Mouse (Mus musculus) megakaryocyte progenitor cell, adult 5-6 weeks (primary cell): ENCODE data around the gene Suds3. TPM values are rescaled to one million over a fixed set of nuclear protein-coding genes. Genes with fewer than 3 reads are reported as not detected.

ENCODE experiments used
- ATAC-seq: replicated peaks from 2 replicates; pipeline ENCODE4 v1.8.0; 2016; ENCODE audit warnings: mild to moderate bottlenecking, moderate TSS enrichment, inconsistent platforms; ENCODE audit not compliant: poor library complexity
- total RNA-seq, 2 experiments: library from RNA; stranded (forward) in 1 of 2; stranded (reverse) in 1 of 2; fragments of 157-497, 149-512 nt in 1 of 2; fragments of 200-1000 nt in 1 of 2; gene quantifications; 2 replicates each; pipeline versions ENCODE4 v1.2.3 to v1.2.4; 2015 to 2017

The Suds3 gene
- total RNA-seq, 2 experiments from 2014 or later: 23.2 to 106 TPM

DNA sequence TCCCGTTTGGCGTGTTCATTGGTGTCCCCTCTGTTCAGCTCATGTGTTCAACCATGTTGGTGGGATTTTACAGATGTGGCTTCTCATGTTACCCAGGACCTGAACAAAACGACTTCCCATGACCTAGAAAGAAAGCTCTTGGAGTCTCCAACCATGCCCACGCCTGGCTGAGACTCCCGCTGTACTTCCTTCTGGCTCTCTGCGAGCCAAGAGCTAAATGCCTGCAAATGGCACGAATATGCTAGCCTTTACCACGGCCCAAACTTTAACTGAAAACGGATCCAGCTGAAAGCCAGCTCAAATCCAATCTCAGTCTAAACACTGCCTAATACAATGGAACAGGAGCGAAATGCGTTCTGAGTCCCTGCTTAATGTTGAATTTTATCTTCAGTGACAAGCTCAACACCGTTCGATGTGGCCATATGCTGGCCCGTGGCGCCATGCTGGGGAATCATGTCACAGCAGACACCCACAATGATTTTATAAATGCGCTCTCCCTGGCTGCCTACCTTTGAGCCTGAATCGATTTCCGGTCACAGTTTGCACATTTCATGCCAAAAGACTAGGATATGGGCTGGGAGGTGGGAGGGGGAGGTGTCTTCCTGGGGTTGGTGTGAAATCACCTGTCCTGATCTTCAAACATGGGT lies 55.3 kb downstream of the Suds3 start:
- no peak for ATAC-seq

DNA sequence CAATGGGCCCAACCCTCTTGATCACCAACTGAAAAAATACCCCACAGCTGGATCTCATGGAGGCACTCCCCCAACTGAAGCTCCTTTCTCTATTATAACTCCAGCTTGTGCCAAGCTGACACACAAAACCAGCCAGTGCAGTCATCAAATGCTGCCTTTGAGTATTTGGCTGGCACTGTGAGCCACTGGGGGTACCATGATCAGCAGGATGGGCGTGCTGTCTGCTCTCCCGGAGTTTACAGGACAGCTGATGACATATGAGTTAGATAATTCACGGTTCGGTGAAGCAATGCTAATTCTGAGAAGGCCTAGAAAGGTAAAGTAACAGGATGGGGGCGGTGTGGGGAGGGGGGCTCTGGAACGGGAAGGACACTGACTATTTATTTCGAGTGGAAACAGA lies 66.0 kb downstream of the Suds3 start:
- no peak for ATAC-seq

DNA sequence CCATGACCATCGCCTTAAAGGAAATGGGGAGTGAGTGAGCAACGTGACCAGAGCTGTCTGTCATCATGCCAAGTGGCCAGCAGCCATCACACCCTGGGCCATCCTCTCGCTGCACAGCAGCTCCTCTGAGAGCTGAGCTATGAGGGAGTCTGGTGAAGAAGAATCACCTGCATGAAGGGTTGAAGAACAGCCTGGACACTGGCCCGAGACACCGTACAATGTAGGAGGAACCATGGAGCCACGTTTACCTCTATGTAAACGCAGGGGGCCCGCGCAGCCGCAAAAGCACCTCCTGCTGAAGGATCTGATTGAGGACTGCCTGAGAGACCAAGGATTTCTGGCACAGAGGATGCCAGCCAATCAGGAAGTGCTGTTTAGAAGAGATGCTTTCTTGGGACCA lies 70.8 kb downstream of the Suds3 start:
- no peak for ATAC-seq

DNA sequence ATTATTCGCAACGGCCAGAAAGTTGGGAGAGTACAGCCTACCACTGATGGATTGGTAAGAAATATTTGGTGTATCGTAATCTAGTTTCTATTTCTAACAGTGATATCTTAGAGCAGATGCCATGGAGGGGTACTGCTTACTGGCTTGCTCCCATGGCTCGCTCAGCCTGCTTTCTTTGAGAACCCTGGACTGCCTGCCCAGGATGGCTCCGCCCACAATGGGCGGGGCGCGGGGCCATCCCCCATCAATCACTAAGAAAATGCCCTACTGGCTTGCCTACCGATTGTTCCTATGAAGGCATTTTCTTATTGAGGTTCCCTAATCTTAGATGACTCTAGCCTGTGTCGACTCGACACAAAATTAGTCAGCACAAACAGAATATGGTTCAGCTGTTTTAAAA lies 73.3 kb downstream of the Suds3 start:
- no peak for ATAC-seq

Other genes with a start within 250 kb of the Suds3 start
- gene Taok3, start 4.0 kb upstream of the Suds3 start, total RNA-seq (2015): 62.9 and 66.8 TPM in 2 replicates
- 43.6 and 57.8 TPM in 2 replicates for gene Taok3, start 4.0 kb upstream of the Suds3 start, total RNA-seq (2017)
- 286 and 347 TPM in 2 replicates for gene Pebp1, start 171.5 kb upstream of the Suds3 start, total RNA-seq (2015)
- 131 and 158 TPM in 2 replicates for gene Pebp1, start 171.5 kb upstream of the Suds3 start, total RNA-seq (2017)
- 0.49 and 1.7 TPM in 2 replicates for gene Vsig10, start 203.0 kb upstream of the Suds3 start, total RNA-seq (2015)
- gene Vsig10, start 203.0 kb upstream of the Suds3 start, total RNA-seq (2017): 0.83 and 2.4 TPM in 2 replicates
- 8.6 and 8.7 TPM in 2 replicates for gene Wsb2, start 241.2 kb upstream of the Suds3 start, total RNA-seq (2015)
- 11.3 and 27.1 TPM in 2 replicates for gene Wsb2, start 241.2 kb upstream of the Suds3 start, total RNA-seq (2017)